Mouse (Mus musculus) right cerebral cortex, postnatal 4 days (tissue): ENCODE results near the gene Zfp346.

ENCODE experiments used
- DNase-seq: peaks from one replicate; pipeline ENCODE4 v3.0.0-alpha.2; 2022

Gene Zfp346

GRCm38 (mm10) chr13:55153951-55154350 lies 48.8 kb downstream of the Zfp346 start:
- DNase-seq: no peak

- DNase-seq: no peak
Measured at GRCm38 (mm10) chr13:55162365-55162764, 57.3 kb downstream of the Zfp346 start.

- DNase-seq: no peak
Measured at GRCm38 (mm10) chr13:55163553-55163952, 58.4 kb downstream of the Zfp346 start.

- DNase-seq: no peak
Measured at GRCm38 (mm10) chr13:55165831-55166339, 60.8 kb downstream of the Zfp346 start.

DNA sequence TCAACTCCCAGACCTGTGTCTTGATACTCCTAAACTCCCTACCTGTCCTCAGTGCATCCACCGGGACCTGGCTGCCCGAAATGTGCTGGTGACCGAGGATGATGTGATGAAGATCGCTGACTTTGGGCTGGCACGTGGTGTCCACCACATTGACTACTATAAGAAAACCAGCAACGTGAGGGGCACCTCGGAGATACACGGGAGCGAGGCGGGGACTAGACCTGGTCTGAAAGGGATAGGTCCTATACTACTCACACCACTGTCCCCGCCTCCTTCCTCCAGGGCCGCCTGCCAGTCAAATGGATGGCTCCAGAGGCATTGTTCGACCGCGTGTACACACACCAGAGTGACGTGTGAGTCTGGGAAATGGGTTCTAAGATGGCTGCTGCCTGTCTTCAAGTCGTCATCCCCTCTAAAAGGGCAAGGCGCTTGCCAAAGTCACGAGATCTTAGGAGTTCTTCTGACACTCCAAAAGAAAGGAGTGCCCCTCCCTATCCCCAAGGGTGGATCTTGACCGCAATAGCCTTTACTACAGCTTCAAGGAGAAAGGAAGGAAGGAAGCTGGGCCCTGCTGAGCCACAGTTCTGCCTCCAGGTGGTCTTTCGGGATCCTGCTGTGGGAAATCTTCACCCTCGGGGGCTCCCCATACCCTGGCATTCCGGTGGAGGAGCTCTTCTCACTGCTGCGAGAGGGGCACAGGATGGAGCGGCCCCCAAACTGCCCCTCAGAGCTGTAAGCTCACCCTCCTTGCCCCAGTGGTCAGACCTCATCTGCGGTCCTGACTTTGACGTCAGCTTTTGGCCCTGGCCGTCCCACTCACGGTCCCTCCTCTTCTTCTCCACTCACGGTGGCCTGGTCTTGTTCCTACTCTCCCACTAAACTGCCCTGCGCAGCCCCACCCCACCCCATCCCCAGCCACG lies 62.0 kb downstream of the Zfp346 start:
- DNase-seq: no peak

GRCm38 (mm10) chr13:55167798-55168197 lies 62.7 kb downstream of the Zfp346 start:
- DNase-seq: no peak

GRCm38 (mm10) chr13:55168255-55168654 lies 63.1 kb downstream of the Zfp346 start:
- no peak for DNase-seq

- no peak for DNase-seq
Measured at GRCm38 (mm10) chr13:55168958-55169369, 63.9 kb downstream of the Zfp346 start.

DNA sequence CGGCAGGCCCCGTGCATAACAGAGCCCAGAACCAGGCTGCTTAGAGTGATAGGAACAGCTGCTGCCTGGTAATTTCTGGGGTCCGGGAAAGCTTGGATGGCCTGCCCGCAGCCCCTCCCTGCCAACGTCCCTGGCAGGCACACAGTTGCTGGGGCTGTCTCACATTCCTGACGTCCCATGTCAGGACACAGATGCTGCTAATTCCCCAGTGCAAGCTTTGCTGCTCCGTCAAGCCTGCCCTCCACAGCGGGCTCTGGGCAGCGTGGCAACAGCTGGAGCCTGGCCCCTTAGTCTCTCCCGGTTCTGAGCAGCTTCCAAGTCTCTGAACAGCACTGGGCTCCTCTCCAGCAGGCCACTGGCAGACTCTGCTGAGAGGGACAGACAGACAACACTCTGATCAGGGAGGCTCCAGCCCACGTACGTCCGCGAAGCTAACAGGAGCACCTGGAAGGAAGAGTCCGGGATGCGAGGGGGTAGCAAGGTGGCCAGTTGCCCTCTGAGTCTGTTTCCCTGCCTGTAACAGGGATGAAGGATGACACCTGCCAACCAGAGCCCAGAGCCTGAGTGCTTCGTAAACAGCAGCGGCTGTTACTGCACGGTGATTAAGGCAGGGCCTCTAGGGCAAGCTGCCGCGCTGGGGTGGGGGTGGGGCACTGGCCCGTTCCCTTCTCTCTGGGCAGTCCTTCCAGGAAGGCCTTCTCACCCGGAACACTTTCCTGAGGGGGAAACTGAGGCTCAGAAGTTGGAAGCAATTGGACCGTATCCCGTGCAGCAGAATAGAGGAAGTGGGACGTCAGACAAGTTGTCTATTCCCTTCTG lies 66.6 kb downstream of the Zfp346 start:
- peak; percentile 57 for DNase-seq

DNA sequence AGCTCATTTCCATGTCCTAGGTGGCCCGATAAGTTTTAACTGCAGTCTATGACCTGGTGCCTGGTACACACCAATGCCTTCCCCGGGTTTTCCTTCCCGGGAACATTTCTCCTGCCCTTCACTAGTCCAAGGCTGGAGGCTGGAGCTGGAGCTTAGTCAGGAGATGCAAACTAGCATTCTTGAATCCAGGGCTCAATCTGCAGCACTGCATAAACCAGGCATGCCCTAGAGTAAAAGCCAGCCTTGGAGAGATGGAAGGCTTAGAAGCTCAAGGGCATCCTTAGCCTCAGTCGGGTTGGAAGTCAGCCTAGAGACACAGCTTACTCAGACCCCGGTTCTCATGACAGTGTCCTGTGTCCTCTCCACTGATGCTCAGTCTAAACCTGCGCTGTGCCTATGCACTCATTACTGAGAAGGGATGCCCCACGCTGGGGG lies 67.2 kb downstream of the Zfp346 start:
- DNase-seq: no peak

DNA sequence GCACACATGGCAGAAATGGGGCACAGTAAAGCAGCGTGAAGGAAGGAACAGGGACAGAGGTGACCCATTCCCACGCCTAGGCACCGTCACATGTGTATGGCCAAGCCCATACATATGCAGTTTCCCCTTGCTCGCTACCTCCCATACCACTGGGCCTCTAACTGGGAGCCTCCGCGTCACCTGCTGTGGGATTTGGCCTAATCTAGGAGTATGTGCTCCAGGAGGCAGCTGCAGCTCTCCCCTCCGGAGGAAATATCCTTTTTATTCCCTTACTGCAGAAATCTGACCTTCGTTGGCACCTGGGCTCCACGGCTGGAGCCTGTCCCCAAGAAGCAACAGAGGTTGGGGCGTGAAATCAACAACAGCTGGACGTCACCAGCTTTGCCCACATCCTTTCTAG lies 69.2 kb downstream of the Zfp346 start:
- DNase-seq: no peak

GRCm38 (mm10) chr13:55176265-55176664 lies 71.2 kb downstream of the Zfp346 start:
- no peak for DNase-seq

GRCm38 (mm10) chr13:55177903-55178496 lies 72.9 kb downstream of the Zfp346 start:
- DNase-seq: no peak

DNA sequence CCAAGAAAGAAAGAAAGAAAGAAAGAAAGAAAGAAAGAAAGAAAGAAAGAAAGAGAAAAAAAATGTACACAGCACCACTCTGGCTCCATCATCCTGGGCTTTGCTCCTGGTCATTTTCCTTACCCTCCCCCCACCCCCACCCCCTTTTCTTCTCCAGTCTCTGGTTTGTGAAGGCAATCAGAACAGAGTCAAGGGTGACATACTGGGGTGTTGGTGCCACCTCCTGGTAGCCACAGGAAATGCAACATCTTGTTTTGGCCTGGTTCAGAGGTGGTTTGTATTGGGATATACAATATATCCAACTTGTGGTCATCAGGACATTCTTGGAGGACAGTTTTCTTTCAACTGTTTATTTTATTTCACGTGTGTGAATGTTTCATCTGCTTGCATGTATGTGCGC lies 73.4 kb downstream of the Zfp346 start:
- DNase-seq: peak; percentile 74

DNA sequence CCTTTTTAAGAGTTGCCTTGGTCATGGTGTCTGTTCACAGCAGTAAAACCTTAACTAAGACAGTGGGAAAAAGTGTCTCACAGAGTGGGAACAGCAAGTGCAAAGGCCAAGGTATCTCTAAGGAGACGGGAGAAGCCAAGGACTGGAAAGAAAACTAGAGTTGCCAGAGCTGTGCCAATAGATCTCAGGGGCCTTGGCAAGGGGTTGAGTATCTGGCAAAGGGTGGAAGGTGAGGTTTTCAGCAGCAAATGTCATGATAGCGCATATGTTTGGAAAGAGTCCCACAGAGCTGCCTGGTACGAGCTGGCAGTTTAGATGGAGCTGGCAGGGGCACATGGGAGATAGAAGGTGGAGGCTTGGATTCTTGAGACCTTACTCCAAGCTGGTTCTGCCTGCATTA lies 74.5 kb downstream of the Zfp346 start:
- DNase-seq: no peak

DNA sequence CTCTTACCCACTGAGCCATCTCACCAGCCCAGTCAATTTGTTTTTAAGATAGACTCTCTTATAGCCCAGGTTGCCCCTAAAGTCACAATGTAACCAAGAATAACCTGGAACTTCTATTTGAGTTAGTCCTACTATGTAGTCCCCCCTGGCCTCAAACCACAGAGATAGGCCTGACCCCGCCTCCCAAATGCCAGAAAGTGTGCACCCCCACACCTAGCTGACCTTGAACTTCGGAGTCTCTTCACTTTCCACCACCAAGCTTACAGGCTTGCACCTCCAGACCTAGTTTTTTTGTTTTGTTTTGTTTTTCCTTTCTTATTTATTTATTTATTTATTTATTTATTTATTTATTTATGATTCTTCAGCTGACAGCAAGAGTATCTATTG lies 76.7 kb downstream of the Zfp346 start:
- no peak for DNase-seq

- DNase-seq: peak; percentile 50
Measured at GRCm38 (mm10) chr13:55182173-55182894, 77.2 kb downstream of the Zfp346 start.

GRCm38 (mm10) chr13:55183382-55183781 lies 78.3 kb downstream of the Zfp346 start:
- no peak for DNase-seq
